Mouse (Mus musculus) kidney, adult 2 months (tissue): ENCODE data around the gene Dok1.

Experiments used
- CTCF ChIP-seq: fragments of 200-500 bp; conservative IDR thresholded peaks from 2 replicates; pipeline ENCODE4 v1.5.1; 2011; ENCODE audit warnings: low read depth, mild to moderate bottlenecking, control low read depth, low read length, moderate library complexity, mixed read lengths; ENCODE audit not compliant: insufficient read depth, insufficient read length
- POLR2A ChIP-seq: fragments of 200-500 bp; IDR thresholded peaks from one replicate; pipeline ENCODE4 v1.6.1; 2011; ENCODE audit warnings: low read depth, low read length, control low read depth

GRCm38 (mm10) chr6:82993696-82994095 is 39.6 kb downstream of the Dok1 start:
- no peak for TF ChIP-seq CTCF
- TF ChIP-seq POLR2A = no peak
